Mouse (Mus musculus) kidney, adult 2 months (tissue): ENCODE results near the gene Gars.

Source experiments
- CTCF ChIP-seq: fragments of 200-500 bp; conservative IDR thresholded peaks from 2 replicates; pipeline ENCODE4 v1.5.1; 2011; ENCODE audit warnings: low read depth, mild to moderate bottlenecking, control low read depth, low read length, moderate library complexity, mixed read lengths; ENCODE audit not compliant: insufficient read depth, insufficient read length
- POLR2A ChIP-seq: fragments of 200-500 bp; IDR thresholded peaks from one replicate; pipeline ENCODE4 v1.6.1; 2011; ENCODE audit warnings: low read depth, low read length, control low read depth

DNA sequence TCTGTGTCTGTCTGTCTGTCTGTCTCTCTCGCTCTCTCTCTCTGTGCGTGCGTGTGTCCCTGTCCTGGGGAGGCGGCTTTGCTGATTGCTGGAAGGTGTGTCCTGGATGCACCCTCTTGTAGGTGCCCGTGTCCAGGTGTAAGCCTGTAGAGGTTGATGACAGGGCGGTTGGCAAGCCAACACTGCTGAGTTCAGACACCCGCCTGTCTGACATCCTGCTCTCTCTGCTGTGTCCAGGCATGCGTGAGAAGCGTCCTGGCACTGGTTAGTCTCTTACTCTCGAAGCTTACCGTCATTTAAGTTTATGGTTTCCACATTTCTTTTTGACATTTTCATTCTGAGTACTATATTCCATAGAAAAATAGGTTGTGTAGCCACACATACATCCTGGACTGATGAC, 23.5 kb downstream of the Gars start:
- no peak for TF ChIP-seq CTCF
- TF ChIP-seq POLR2A, result no peak
